Mouse (Mus musculus): ENCODE measurements around the gene Gzmd. TPM values are rescaled to one million over a fixed set of nuclear protein-coding genes. Genes with fewer than 3 reads are reported as not detected.
"Not testable (repeated sequence)": the region's sequence is repeated elsewhere in the genome, so short reads cannot be mapped to it uniquely, and the experiment has no call there.

The Gzmd gene
- polyA plus RNA-seq, 1 experiment: not detected

DNA sequence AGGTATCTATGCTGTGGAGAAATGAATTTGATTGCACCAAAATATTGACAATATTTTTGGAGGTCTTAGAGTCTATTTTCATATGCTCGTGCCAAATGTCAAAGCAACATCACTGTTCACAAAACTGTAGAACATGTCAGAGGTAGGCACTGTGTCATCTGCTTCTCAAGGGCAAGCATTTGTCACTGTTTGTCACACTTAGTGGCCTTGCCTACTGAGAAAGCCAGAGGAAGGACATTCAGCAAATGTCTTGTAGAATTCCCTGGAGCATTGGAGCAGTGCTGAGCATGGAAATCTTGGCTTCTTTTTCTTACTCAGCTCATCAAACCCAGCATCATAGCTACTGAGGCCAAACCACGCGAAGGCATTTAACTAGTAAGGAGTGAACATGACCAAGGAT, 8.9 kb downstream of the Gzmd start:
- Histone ChIP-seq H3K4me3 (replicated peaks) (no peak overlapping the region), H3K4me1 (no peaks in the 10 kb centered on the region), H3K27me3 (replicated peaks) (peaks cover 2% of the 10 kb centered on the region), H3K9me3 (no peaks in the 10 kb centered on the region), H3K36me3 (replicated peaks; ENCODE audit: low read length) (no peaks in the 10 kb centered on the region)
- no peak for TF ChIP-seq FLI1 (IDR thresholded peaks at IDR 0.05; ENCODE audit: low read length)
- TF ChIP-seq GATA1 (IDR thresholded peaks at IDR 0.05; ENCODE audit: borderline replicate concordance, low read length): no peak

DNA sequence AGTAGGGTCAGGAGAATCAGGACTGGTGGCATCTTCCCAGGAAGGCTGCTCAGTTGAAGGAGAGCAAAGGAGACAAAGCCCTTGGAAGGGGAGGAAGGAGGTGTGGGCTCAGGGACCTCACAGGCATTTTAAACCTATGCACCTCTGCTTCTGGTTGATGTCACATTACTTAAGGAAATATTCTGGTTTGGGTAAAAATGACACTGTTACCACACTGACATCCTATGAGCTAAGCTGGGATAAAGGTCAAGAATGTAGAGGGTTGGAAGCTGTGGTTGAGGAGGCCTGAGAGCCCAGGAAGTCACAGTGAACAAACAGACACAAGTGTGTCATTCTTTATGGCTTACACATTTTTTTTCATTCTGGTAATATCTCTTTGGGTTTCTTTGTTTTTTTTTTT, 11.9 kb downstream of the Gzmd start, which contains the start of gene Gzme:
Gzme (minus strand) TSS at position 101 of the 400 bp plus-strand sequence.
- TF ChIP-seq FLI1 (IDR thresholded peaks at IDR 0.05; ENCODE audit: low read length) (no peak), GATA1 (IDR thresholded peaks at IDR 0.05; ENCODE audit: borderline replicate concordance, low read length) (no peak)
- Histone ChIP-seq H3K4me1 (no peaks in the 10 kb centered on the region), H3K4me3 (replicated peaks) (no peak within 1 kb of the TSS), H3K36me3 (replicated peaks; ENCODE audit: low read length) (no peaks in the 10 kb centered on the region), H3K9me3 (no peaks in the 10 kb centered on the region), H3K27me3 (replicated peaks) (peaks cover 2% of the 10 kb centered on the region)

DNA sequence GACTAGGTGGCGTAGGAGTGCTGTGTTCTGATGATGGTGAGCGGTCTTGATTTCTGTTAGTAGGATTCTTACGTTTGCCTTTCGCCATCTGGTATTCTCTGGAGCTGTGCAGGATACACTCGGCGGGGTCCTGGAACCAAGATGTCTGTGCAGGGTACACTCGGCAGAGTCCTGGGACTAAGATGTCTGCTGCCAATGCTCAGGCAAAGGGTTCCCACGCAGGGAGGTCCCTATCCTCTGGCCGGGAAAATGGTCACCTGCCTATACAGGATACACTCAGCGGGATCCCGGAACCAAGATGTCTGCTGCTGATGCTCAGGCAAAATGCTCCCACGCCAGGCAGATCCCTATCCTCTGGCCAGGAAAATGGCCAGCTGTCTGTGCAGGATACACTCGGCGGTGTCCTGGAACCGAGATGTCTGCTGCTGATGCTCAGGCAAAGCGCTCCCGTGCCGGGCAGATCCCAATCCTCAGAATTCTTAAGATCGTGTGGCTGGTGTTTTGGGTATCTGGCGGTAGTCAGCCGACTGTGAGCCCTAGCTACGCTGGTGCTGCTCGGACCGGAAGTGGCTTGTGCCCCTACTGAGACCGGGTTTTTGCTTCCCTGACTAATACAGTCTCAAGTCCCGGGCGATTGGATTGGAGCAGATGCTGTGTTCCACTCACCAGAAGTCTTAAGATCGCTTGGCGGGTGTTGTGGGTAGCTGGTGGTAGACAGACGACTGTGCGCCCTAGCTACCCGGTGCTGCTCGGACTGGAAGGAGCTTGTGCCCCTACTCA, 16.7 kb downstream of the Gzmd start:
- not testable (repeated sequence) for H3K27me3 ChIP-seq (replicated peaks); H3K9me3 ChIP-seq; H3K36me3 ChIP-seq (replicated peaks; ENCODE audit: low read length); H3K4me1 ChIP-seq; H3K4me3 ChIP-seq (replicated peaks)

DNA sequence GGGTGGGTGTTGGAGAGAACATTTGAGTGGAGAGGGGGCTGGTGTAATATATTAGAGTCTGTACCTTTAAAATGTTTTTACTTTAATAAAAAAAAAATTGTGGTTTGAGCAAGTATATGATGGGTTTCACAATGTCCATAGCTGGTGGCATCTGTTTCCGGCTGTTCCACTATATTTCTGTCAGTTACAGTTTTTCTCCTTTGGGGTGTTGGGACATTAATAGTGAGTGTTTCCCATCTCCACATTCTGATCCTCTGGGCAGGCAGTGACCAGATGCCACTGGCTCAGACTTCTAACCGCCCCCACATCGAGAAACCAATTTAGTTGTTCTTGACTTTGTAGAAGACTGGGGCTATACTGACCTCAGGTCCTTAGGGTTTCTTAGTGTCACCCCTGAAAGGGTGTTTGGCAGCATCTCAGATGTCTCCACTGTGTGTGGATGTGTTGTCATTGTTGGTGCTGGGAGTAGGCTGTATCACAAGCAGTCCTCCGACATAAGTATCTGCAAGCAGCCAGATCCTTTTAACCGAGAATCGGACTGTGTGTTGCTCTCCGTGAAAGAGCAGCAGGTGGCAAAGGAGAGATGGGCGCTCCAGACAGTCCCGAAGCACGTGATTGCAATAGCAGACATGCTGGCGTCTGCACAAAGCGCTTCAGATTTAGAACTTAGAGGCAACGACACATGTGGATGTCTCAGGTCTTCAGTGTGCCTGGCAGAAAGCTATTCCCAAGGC, 26.8 kb downstream of the Gzmd start:
- Histone ChIP-seq H3K4me3 (replicated peaks) (no peak overlapping the region), H3K27me3 (replicated peaks) (no peaks in the 10 kb centered on the region), H3K4me1 (no peaks in the 10 kb centered on the region), H3K9me3 (peaks cover 2% of the 10 kb centered on the region), H3K36me3 (replicated peaks; ENCODE audit: low read length) (no peaks in the 10 kb centered on the region)
- TF ChIP-seq GATA1 (IDR thresholded peaks at IDR 0.05; ENCODE audit: borderline replicate concordance, low read length) (no peak), FLI1 (IDR thresholded peaks at IDR 0.05; ENCODE audit: low read length) (no peak)

DNA sequence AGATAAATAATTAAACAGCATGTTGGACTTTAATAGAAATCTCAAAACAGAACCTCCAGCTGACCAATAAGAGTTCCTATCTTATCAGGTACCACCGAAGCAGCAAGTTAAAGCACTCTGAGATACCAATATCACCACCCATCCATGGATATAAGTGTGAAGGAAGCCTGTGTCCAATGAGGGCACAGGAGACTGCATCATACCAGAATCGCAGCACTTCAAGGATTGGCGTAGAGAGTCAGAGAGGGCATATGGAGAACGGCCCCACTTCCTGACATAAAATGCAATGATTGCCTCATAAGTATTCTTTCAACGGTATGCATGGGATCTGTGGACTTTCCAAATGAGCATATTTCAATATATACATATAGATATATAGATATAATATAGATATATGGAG, 27.4 kb downstream of the Gzmd start:
- H3K36me3 ChIP-seq (replicated peaks; ENCODE audit: low read length): no peaks in the 10 kb centered on the region
- H3K9me3 ChIP-seq: peaks cover 4% of the 10 kb centered on the region
- TF ChIP-seq GATA1 (IDR thresholded peaks at IDR 0.05; ENCODE audit: borderline replicate concordance, low read length) (no peak), FLI1 (IDR thresholded peaks at IDR 0.05; ENCODE audit: low read length) (no peak)
- no peaks in the 10 kb centered on the region for H3K4me1 ChIP-seq
- H3K4me3 ChIP-seq (replicated peaks): no peak overlapping the region
- no peaks in the 10 kb centered on the region for H3K27me3 ChIP-seq (replicated peaks)

DNA sequence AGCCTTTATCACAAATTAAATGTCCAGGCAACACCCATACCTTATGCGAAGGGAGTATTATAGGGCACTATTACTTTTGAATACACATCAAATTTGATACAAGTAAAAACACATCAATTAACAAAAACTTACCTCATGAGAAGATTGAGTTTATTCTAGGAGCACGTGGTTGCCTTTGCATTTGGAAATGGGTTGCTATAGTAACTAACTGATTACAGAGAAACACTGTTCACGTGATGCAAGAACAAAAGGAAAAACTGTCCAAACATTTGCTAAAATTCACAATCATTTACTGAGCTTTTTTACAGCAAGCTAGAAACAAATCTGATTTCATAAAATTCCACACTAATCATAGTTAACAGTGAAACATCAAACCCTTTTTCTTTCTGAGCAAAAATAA, 29.0 kb downstream of the Gzmd start:
- TF ChIP-seq FLI1 (IDR thresholded peaks at IDR 0.05; ENCODE audit: low read length) (no peak), GATA1 (IDR thresholded peaks at IDR 0.05; ENCODE audit: borderline replicate concordance, low read length) (no peak)

GRCm38 (mm10) chr14:56102386-56102785, 30.0 kb downstream of the Gzmd start, which contains the start of gene Ctsg:
Ctsg (minus strand) TSS chr14:56102574.
- H3K27me3 ChIP-seq (replicated peaks): no peaks in the 10 kb centered on the region
- no peaks in the 10 kb centered on the region for H3K4me1 ChIP-seq
- H3K9me3 ChIP-seq: peaks cover 4% of the 10 kb centered on the region
- no peak within 1 kb of the TSS for H3K4me3 ChIP-seq (replicated peaks)
- no peaks in the 10 kb centered on the region for H3K36me3 ChIP-seq (replicated peaks; ENCODE audit: low read length)
- TF ChIP-seq FLI1 (IDR thresholded peaks at IDR 0.05; ENCODE audit: low read length): no peak
- TF ChIP-seq GATA1 (IDR thresholded peaks at IDR 0.05; ENCODE audit: borderline replicate concordance, low read length): no peak

More for the DNA sequence above, 29.0 kb downstream of the Gzmd start:
- Histone ChIP-seq H3K9me3 (peaks cover 4% of the 10 kb centered on the region), H3K36me3 (replicated peaks; ENCODE audit: low read length) (no peaks in the 10 kb centered on the region), H3K4me3 (replicated peaks) (no peak overlapping the region), H3K27me3 (replicated peaks) (no peaks in the 10 kb centered on the region), H3K4me1 (no peaks in the 10 kb centered on the region)

- Histone ChIP-seq H3K4me3 (replicated peaks) (no peak overlapping the region), H3K4me1 (no peaks in the 10 kb centered on the region), H3K9me3 (peaks cover 4% of the 10 kb centered on the region), H3K27me3 (replicated peaks) (no peaks in the 10 kb centered on the region), H3K36me3 (replicated peaks; ENCODE audit: low read length) (no peaks in the 10 kb centered on the region)
- TF ChIP-seq GATA1 (IDR thresholded peaks at IDR 0.05; ENCODE audit: borderline replicate concordance, low read length) (no peak), FLI1 (IDR thresholded peaks at IDR 0.05; ENCODE audit: low read length) (no peak)
Observed at GRCm38 (mm10) chr14:56098940-56099339, 33.5 kb downstream of the Gzmd start.

GRCm38 (mm10) chr14:56097597-56097996, 34.8 kb downstream of the Gzmd start:
- peaks cover 4% of the 10 kb centered on the region for H3K9me3 ChIP-seq
- TF ChIP-seq GATA1 (IDR thresholded peaks at IDR 0.05; ENCODE audit: borderline replicate concordance, low read length) (no peak), FLI1 (IDR thresholded peaks at IDR 0.05; ENCODE audit: low read length) (no peak)
- H3K27me3 ChIP-seq (replicated peaks): no peaks in the 10 kb centered on the region
- H3K36me3 ChIP-seq (replicated peaks; ENCODE audit: low read length): no peaks in the 10 kb centered on the region
- no peak overlapping the region for H3K4me3 ChIP-seq (replicated peaks)
- no peaks in the 10 kb centered on the region for H3K4me1 ChIP-seq

GRCm38 (mm10) chr14:56093353-56093752, 39.1 kb downstream of the Gzmd start:
- Histone ChIP-seq H3K27me3 (replicated peaks) (peaks cover 2% of the 10 kb centered on the region), H3K4me1 (no peaks in the 10 kb centered on the region), H3K4me3 (replicated peaks) (no peak overlapping the region), H3K36me3 (replicated peaks; ENCODE audit: low read length) (no peaks in the 10 kb centered on the region), H3K9me3 (no peaks in the 10 kb centered on the region)
- TF ChIP-seq GATA1 (IDR thresholded peaks at IDR 0.05; ENCODE audit: borderline replicate concordance, low read length) (no peak), FLI1 (IDR thresholded peaks at IDR 0.05; ENCODE audit: low read length) (no peak)

All from megakaryocyte, embryonic 14.5 days (primary cell).